Mouse (Mus musculus) WW6 (cell line): ENCODE results near the gene Ext2.
A peak's percentile ranks its signal among the peaks of the same experiment; 100 is the strongest.

Source experiments
- DNase-seq: peaks from one replicate; pipeline ENCODE4 v3.0.0-alpha.2; 2013; ENCODE audit warnings: low read depth, low spot score

Ext2 gene

DNA sequence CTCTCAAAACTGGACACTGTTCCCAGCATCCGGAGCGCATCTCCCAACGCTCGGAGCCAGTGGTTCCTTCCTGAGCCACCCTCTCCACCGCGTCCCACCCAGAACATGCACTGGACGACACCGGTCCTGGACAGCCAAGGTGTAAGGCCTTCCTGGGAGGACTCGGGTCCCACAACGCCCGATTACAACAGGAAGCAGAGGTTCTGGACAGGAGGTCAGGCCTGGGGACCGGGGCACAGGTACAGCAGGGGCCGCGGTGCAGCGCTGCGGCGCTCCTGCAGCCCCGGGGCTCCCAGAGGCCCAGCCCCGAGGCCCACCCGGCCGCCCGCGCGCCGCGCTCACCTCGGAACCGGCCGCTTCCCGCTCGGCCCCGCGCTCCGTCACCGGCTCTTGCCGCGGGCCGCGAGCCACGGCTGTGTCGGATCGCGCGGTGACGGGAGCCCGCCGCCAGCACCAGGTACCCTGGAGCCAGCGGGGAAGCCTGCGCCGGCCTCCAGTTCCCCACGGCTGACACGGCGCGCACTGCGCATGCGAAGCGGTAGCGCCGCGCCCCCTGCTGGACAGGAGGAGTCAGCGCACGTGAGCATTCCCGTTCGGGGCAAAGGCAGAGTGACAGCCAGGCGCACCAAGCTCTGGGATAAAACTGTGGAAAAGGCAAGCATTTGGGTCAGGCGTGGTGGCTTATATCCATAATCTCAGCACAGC, at the start of gene Ext2:
Ext2 (minus strand) TSS at position 524 of the 705 bp plus-strand sequence.
- peak; percentile 70 for DNase-seq

DNA sequence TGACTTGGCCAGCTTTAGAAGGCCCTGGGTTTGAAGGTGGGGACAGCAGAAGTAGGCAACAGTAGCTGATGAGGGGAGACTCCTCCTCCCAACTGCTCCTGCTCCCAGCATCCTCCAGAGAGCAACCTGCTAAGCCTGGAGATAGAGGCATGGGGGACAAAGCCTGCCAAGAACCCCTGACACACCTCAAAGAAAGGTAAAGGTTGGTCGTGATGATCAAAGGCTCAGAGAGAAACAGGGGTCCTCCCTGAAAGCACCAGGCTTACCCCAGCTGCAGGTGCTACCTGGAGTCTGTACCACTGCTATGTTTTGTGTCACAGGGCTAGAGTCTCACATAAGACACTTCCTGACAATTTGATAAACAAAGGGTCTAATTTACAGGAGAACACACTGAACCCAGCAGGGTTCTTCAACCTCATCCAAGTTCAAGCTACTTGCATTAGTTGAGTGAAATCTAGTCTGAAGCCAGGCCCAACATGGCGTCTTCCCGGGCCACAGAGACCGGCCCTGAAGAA, 49.1 kb upstream of the Ext2 start:
- DNase-seq = no peak

DNA sequence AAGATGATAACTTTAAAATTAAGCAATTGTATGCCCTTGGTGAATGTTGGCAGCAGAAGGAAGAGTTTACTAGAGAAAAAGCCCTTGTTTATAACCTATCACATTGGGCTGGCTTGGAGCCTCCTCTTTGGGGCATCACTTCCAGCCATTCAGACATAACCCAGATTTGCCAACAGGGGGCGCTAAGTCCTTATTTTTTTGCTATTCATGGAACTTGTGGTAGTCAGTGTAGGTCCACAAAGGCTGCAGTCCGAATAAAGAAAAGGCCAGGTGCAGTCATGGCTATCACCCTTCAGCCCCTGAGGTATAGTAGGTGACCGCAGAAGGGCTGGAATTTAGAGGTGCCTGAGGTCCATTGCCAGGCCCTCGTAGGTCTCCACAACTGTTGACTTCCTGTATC, 48.5 kb upstream of the Ext2 start:
- peak; percentile 59 for DNase-seq

DNA sequence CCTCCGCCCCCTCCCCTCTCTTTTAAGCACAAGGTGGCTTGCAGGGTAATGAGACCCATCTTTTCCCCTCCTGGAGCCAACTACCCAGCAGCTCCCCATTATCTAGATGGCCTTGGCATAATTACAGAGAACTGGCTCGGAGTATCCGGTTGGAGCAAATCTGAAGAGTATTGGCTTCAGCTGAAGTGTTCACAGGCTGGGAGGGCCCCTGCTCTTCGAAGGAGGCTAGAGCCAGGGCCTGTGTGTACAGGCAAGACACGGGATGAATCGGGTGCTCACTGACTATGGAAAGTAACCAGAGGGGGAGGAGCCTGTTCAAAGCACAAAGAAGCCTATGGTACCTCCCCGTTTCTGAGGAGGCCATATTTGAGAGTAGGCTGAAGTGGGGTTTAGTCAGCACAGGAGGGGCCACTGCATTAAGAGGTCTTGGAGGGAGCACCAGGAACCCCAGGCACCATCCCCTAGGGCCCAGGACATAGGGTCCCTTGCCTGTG, 46.8 kb upstream of the Ext2 start, which contains the start of gene Accsl:
Accsl (minus strand) TSS at position 51 of the 494 bp plus-strand sequence.
- DNase-seq = no peak

DNA sequence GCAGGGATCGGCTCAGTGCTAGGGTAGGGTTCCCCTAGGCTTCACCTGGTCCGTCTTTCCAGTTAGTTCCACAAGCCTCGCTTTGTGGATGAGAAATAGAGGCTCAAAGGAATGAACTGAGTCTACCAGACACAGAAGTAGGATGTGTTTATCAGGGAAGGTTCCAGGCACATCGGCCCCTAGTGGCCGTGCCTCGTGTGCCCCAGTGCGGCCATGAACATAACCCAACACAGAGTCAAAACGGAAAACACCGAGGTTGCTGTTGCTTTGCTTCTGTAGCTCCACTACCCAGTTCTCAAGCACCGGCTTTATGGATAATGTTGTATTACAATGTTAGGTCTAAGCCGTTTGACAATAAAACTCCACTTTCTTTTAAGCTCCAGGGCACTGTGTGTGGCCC, 46.2 kb upstream of the Ext2 start:
- DNase-seq = no peak

DNA sequence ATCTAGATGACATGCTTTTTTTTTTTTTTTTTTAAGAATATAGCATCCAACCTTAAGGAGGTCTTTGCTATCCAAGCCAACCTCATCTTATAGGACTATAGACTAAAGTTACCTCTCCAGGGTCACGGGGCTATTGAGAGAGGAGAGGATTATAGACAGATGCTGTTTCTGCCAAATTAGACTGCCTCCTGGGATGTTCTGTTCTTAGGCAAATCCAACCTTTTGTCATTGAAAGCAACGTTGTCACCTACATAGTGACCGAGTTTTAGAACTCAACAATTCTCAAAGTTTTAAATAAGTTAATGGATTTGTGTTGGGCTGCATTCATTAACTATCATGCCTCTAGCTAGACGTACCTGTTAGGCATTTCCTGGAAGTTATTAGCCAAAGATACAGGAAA, 40.9 kb upstream of the Ext2 start:
- DNase-seq = no peak

DNA sequence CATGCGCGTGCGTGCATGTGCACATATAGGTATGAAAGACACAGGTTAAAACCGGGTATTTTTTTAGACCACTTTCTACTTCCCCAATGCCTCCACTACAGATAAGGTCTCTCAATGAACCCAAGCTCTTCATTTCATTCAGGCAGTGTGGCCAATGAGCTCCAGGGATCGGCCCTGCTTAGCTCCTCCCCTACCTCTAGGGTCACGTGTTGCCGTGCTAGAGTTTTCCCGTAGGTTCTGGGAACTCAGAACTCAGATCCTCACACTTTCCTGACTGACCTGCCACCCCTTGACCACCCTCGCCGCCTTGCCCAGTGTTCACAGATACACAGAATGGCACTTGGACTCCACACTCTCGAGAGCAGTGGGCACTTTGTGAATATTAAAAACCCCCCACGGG, 36.5 kb upstream of the Ext2 start:
- no peak for DNase-seq

DNA sequence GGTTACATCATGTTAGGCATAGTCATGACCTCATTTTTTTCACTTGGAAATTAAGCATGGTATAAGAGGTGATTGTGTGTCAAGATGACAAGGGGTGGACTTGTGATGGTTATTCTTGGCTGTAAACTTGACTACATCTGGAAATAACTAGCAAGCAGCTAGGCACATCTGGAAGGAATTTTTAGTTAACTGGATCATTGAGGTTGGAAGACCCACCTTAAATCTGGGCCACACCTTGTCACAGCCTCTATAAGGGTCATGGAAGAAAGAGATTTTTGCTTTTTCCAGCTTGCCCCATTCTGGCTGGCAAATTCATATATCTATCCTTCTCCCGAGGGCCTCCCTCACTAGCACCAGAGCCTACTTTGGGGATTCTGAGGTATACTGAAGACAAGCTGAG, 28.9 kb upstream of the Ext2 start:
- no peak for DNase-seq

DNA sequence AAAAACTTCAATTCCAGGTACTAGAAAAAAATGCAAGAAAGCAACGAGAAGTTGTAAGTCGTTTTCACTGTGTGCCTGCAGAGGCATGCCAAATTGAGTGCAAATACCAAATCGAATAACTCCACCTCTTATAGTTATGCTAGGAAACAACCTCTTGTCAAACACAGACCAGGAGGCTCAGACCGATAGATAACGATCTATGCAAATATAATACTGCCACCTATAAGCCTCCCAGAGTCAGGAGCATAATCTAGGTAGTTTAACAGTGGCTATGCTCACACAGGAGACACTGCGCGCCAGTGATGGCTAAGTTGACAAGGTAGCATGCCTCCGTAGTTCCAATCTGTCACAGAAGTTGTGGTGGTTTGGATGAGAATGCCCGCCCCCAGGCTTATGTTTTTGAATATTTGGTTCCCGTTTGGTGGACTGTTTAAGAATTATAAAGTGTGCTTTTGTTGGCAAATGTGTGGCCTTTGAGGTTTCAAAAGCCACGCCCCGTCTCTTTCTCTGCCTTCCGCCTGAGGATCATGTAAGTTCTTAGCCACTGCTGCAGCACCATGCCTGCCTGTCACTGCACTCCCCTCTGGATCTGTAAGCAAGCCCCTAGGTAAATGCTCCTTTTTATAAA, 28.1 kb upstream of the Ext2 start:
- no peak for DNase-seq

DNA sequence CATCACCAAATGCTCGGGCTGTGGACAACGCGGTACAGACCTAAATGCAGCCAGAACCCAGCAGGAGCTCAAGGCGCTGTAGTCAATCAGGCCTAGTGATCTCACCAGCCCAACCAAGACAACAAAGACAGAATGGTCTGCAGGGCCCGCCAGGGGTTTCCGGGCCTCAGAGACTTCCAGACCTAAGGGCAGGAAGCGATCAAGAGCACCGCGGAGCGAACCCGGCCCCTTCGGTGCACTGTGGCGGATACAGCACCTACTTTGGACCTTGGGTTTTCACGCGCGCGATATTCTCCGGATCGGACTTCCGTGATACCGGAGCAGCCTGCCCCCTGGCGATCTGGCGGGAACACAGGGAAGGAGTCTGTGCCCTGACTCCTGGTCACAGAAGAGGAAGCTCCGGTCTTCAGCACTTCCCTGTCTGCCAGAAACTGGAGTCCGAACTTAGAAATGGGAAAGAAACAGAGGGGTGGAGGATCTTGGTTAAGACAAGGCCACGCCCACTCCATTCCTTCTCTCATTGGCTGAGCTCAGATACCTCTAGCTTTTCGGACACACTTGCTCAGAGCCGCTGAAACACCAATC, 27.2 kb upstream of the Ext2 start, which contains the start of gene Accs:
Accs (minus strand) TSS at position 439 of the 585 bp plus-strand sequence.
- no peak for DNase-seq

DNA sequence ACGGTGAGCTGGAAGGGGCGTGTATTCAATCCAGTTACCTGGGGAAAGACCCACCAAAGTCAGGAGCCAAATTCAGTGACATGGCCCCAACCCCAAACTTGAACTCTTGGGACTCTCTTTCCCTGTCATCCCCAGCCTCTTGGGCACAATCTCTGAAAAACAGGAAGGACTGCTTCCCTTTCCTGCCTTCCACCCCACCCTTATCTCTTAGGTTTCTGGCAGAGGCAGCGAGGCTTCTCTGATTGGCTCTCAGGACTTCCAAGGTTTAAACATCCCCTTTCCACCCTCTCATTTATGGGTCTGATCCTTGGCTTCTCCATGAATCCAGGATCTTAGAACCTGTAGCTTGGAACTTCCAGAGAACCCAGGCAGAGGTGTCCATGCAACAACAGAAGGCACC, 19.0 kb upstream of the Ext2 start:
- no peak for DNase-seq

DNA sequence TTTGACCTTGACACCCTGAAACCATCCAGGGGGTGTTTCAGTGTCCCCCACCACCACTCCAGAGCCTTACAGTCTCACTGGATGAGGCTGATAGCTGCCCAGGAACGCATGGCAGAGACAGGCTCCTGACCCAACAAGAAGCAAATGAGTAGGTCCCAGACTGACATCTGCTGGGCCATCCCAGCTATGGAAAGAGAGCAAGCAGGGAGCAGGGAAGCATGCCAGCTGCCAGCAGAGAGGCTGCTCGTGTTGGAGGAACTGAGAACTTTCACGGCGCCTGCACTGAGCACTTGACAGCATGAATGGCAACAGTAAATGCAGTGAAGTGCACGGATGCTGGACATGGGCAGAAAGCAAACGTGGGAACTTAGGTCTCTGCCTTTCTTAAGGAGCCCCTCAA, 17.7 kb upstream of the Ext2 start:
- DNase-seq = no peak

DNA sequence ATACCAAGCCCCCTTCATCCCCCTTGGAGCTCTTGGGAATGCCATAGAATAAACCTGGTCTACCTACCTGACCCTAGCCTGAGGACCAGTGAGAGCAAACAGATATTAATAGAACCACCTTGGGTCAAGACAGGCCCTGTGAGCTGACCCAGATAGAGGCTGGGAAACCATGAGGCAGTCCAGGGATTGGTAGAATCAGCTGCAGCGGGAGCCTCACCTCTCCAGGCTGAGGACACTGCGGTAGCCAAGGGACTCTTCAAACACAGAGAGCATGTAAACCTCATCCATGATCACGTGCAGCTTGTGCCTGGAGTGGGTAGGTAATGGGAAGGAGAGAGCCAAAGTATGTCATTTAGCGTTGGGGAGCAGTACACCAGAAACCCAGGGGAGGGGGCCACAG, 16.6 kb upstream of the Ext2 start:
- no peak for DNase-seq

DNA sequence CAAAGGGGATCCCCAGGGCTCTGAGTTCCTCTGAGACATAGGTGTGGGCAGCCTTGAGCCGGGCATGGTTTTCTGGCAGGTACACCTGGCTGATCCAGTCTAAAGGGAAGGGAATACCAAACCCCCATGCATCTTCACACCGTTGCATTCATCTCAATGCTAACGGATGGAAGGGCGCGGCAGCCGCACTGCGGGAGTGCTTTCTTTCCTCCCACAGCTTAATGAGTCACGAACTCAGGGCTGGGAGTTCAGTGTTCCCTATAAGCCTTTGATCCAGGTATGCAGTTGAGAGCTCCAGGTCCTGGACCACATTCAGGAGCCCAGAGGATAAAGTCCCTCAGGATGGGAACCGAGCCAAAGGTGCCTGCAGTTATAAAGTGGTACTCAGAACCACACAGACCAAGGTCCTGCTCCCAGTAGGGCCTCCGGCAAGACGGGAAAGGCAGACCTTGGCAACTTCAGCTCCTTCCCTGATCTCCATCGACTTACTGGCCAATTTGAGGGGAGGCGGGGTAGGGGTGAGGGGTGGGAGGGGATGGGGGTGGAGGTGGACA, 13.9 kb upstream of the Ext2 start:
- no peak for DNase-seq

DNA sequence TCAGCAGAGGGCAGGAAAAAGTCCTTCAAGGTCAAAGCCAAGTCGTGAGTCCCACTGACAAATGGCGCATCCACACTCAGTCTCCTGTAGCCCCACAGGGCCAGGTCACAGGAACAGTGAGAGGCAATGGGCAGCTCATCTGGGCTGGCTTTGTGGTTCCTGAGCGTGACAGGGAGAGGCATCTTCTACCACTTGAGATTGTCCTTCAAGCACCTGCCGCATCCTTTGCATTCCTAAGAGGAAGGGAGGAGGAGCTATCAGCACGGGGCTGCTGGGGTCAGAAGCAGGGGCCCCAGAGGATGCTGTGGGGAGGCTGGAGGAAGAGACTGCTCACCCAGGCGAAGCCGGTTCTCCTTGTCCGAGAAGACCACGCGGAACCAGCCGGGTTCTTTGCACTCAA, 13.2 kb upstream of the Ext2 start:
- no peak for DNase-seq

DNA sequence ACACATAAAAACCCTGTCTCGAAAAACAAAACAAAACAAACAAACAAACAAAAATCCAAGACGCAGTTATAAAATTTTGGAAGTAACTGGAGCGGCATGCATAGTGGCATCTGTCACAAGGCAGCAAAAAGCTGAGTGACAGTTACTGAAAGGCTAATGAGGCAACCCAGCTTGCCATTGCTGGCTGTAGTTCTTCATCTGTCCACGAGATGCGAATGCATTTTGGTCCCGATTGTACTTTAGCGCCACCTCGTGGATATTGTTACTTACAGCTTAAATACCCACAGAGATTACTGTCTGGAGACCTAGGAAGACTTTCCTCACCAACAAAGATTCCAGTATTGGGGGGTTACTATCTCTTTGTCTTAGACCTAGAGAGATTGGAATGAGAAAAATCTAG, 1.2 kb upstream of the Ext2 start:
- DNase-seq = peak; percentile 71

DNA sequence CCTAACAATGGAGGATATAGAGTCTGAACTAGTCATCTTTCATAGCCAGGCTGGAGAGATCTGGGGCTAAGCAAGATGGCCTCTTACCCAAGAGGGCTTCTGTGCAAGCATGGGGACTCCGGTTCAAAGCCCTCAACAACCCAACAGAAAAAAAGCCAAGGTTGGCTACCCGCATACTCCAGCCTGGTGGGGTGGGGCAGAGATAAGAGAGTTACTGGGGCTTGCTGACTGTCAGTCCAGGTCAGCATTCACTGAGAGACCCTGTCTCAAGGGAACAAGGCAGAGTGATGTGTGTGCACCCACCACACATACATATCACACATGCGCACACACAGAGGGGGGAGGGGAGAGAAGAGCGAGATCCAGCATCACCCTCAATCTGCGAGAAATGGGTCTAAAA, 4.6 kb downstream of the Ext2 start:
- DNase-seq = no peak

DNA sequence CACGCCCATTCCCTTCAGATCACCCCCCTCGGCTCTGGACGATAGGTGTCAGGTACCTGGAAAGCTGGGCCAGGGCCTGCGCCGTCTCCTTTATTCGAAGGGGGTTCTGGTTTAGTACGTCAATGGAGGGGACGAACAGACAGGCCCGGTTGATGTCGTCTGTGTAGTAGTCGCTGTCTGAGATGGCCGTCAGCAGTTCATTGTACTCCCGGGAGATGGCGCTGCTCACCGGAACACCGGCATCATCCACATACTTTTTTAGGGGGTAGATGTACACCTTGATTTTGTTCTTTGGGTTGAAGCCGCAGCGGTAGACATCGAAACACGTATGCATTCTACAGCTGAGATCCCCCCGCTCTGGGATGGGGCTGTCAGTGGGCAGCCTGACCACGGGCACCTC, 9.0 kb downstream of the Ext2 start:
- DNase-seq = no peak

DNA sequence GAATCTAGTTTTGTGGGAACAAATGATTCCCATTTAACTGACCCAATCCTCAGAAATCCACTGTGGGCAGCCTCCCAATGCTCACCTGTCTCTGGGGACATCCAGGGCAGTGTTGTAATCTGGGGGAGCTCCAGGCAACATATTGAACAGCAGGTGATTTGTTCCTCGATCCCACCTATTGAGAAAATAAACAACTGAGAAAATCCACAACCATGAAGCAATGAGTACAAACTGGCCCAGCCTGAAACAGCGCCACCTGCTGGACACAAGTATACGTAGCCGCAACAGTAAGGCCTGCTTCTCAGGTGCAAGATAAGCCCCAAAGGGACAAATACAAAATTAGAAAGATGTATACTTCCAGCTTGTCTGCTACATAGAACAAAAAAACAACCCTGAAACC, 10.6 kb downstream of the Ext2 start:
- no peak for DNase-seq

DNA sequence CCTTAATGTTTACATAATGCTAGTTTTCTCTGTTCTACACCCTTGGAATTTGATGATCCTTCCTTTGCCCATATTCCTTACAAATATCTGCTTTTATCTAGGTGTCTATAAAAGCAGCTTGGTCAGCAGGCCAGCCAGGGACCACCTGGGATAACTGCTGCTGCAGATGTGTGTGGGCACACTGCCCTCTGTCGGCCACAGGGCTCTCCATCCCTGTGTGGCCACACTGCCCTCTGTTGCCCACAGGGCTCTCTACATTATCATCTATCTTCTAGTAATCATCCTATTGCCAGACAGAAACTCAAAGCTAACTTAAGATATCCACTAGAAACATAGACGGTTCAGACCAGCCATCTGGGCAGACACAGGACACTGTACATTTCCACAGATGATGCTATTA, 12.4 kb downstream of the Ext2 start:
- DNase-seq = no peak

DNA sequence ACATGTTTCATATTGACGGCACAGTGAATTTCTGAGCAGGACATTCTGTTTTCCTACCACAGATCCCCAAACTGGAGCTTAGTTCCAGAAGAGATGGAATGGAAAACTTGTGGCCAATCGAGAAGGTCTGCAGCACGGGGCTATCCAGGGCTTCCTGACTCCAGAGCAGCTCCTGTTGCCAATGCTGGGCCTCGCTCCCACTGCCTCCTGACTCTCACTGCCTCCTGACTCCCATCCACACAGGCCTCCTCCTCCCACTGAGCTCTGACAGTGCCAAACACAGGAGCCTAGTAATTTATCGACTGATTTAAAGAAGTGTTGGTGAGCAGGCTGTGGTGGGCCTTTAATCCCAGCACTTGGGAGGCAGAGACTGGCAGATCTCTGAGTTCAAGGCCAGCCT, 14.3 kb downstream of the Ext2 start:
- DNase-seq = no peak

DNA sequence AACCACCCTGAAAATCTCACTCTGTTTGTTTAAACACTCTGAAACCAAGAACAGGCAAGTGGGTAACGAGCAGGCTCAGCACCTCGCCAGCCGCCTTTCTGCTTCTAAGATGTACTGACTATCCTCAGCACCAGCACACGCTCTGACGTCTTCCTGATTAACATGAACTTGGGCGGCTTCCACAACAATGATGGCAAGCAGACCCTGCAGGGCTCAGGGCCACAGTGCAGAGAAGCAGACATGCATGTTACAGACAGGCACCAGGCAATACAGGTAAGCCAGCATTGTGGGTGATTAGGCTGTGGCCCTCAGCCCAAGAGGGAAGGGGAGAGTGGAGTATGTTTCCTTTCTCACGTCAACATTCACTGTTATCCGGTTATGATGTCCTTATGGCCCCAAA, 14.9 kb downstream of the Ext2 start:
- no peak for DNase-seq
